Mouse (Mus musculus): ENCODE data around the gene Rnase1.
"Not testable (repeated sequence)": the region's sequence is repeated elsewhere in the genome, so short reads cannot be mapped to it uniquely, and the experiment has no call there.

The Rnase1 gene

GRCm38 (mm10) chr14:51140342-51140741, 6.2 kb downstream of the Rnase1 start:
- no peak for DNase-seq (ENCODE audit: low spot score)

- DNase-seq (ENCODE audit: low spot score), result no peak
These were observed 14.2 kb downstream of the Rnase1 start for GRCm38 (mm10) chr14:51132372-51132771.

GRCm38 (mm10) chr14:51131086-51131815, 15.3 kb downstream of the Rnase1 start:
- no peak for DNase-seq (ENCODE audit: low spot score)

GRCm38 (mm10) chr14:51130315-51130940, 16.2 kb downstream of the Rnase1 start:
- DNase-seq (ENCODE audit: low spot score), result no peak

GRCm38 (mm10) chr14:51129624-51129975, 17.0 kb downstream of the Rnase1 start:
- DNase-seq (ENCODE audit: low spot score), result no peak

- no peak for DNase-seq (ENCODE audit: low spot score)
These were observed 17.6 kb downstream of the Rnase1 start for GRCm38 (mm10) chr14:51128775-51129623.

GRCm38 (mm10) chr14:51127648-51128258, 18.8 kb downstream of the Rnase1 start:
- no peak for DNase-seq (ENCODE audit: low spot score)

- no peak for DNase-seq (ENCODE audit: low spot score)
These were observed 20.9 kb downstream of the Rnase1 start for GRCm38 (mm10) chr14:51125684-51126083.

- no peak for DNase-seq (ENCODE audit: low spot score)
These were observed 32.5 kb downstream of the Rnase1 start, which contains the start of gene Eddm3b for GRCm38 (mm10) chr14:51113916-51114560. Eddm3b (plus strand) TSS chr14:51114426.

GRCm38 (mm10) chr14:51113476-51113875, 33.1 kb downstream of the Rnase1 start:
- DNase-seq (ENCODE audit: low spot score), result no peak

GRCm38 (mm10) chr14:51111966-51112365, 34.6 kb downstream of the Rnase1 start:
- DNase-seq (ENCODE audit: low spot score), result no peak

- DNase-seq (ENCODE audit: low spot score), result no peak
These were observed 40.1 kb downstream of the Rnase1 start for GRCm38 (mm10) chr14:51106449-51106967.

- no peak for DNase-seq (ENCODE audit: low spot score)
These were observed 42.2 kb downstream of the Rnase1 start for GRCm38 (mm10) chr14:51104366-51104765.

GRCm38 (mm10) chr14:51103217-51103616, 43.4 kb downstream of the Rnase1 start:
- no peak for DNase-seq (ENCODE audit: low spot score)

GRCm38 (mm10) chr14:51101284-51101683, 45.3 kb downstream of the Rnase1 start:
- no peak for DNase-seq (ENCODE audit: low spot score)

GRCm38 (mm10) chr14:51098921-51099320, 47.7 kb downstream of the Rnase1 start:
- DNase-seq (ENCODE audit: low spot score), result no peak

- DNase-seq (ENCODE audit: low spot score), result not testable (repeated sequence)
These were observed 48.3 kb downstream of the Rnase1 start for GRCm38 (mm10) chr14:51098300-51098699.

- no peak for DNase-seq (ENCODE audit: low spot score)
These were observed 50.7 kb downstream of the Rnase1 start for GRCm38 (mm10) chr14:51095736-51096524.
